Comparison of ENCODE assay signal across 19 mouse cellular contexts in genomic region chr17:30637714-30638113, GRCm38 (mm10).
"Had no signal": no experiment of that assay in that cellular context is flagged by ENCODE, and none has a peak within 500 bp of the region (broad histone marks: within the 10 kb centered on the region; RNA-seq: fewer than 3 reads in every experiment).

No protein-coding gene starts in this region.

- H3K27me3 ChIP-seq: midbrain, embryonic 13.5 days; neural tube, embryonic 12.5 days; neural tube, embryonic 15.5 days; stomach, embryonic 15.5 days had no signal

- DNase-seq: kidney, adult 18-20 months; kidney, postnatal 25 days; layer of hippocampus, adult 9-11 months; lung, adult 2 months; lung, postnatal 14 days; lung, postnatal 4 days; right cerebral cortex, adult 18-20 months; right cerebral cortex, postnatal 25 days; spleen, adult 18-20 months; thymus, postnatal 25 days had no signal

- H3K4me2 ChIP-seq: limb, embryonic 13.5 days; midbrain, embryonic 13.5 days; neural tube, embryonic 12.5 days; neural tube, embryonic 15.5 days; stomach, embryonic 15.5 days had no signal

- H3K9me3 ChIP-seq: limb, embryonic 10.5 days; limb, embryonic 13.5 days; midbrain, embryonic 13.5 days; neural tube, embryonic 12.5 days; neural tube, embryonic 15.5 days; stomach, embryonic 15.5 days had no signal

- H3K9ac ChIP-seq: limb, embryonic 13.5 days; midbrain, embryonic 13.5 days; neural tube, embryonic 12.5 days; neural tube, embryonic 15.5 days; stomach, embryonic 15.5 days had no signal

- H3K36me3 ChIP-seq: limb, embryonic 10.5 days; limb, embryonic 13.5 days; midbrain, embryonic 13.5 days; neural tube, embryonic 12.5 days; neural tube, embryonic 15.5 days; stomach, embryonic 15.5 days had no signal

- H3K4me3 ChIP-seq: layer of hippocampus, adult 2 months; limb, embryonic 10.5 days; limb, embryonic 13.5 days; midbrain, embryonic 13.5 days; neural tube, embryonic 12.5 days; neural tube, embryonic 15.5 days; stomach, embryonic 15.5 days had no signal

- ATAC-seq: intestine, embryonic 16.5 days; midbrain, embryonic 13.5 days had no signal

- H3K4me1 ChIP-seq: neural tube, embryonic 12.5 days; neural tube, embryonic 15.5 days; stomach, embryonic 15.5 days had no signal

- H3K27ac ChIP-seq: kidney, postnatal 0 days; layer of hippocampus, adult 2 months; limb, embryonic 10.5 days; limb, embryonic 13.5 days; midbrain, embryonic 13.5 days; neural tube, embryonic 12.5 days; neural tube, embryonic 15.5 days; stomach, embryonic 15.5 days had no signal
